Mouse (Mus musculus): ENCODE measurements around the gene Phlpp1. TPM values are rescaled to one million over a fixed set of nuclear protein-coding genes. Genes with fewer than 3 reads are reported as not detected.

Phlpp1 gene
- total RNA-seq (2021) = 10 to 100 TPM in 1 of 2 experiments, 1 to 10 TPM in 1; 9.1 to 11.0 TPM
- long read RNA-seq, experiment 1, full-length matches to known transcripts = 2 of 5 reads
- long read RNA-seq, experiment 1, partial matches to known transcripts = 1 of 5 reads
- long read RNA-seq, experiment 1, other reads (novel, unspliced or antisense) = 2 of 5 reads
- long read RNA-seq, experiment 2, full-length matches to known transcripts = 2 of 4 reads
- long read RNA-seq, experiment 2, partial matches to known transcripts = 1 of 4 reads
- long read RNA-seq, experiment 2, other reads (novel, unspliced or antisense) = 1 of 4 reads

- peak; percentile 99 for DNase-seq
Measured at GRCm38 (mm10) chr1:106171241-106172220, at the start of gene Phlpp1. TSS of gene Phlpp1 (plus strand) at chr1:106171752.

DNA sequence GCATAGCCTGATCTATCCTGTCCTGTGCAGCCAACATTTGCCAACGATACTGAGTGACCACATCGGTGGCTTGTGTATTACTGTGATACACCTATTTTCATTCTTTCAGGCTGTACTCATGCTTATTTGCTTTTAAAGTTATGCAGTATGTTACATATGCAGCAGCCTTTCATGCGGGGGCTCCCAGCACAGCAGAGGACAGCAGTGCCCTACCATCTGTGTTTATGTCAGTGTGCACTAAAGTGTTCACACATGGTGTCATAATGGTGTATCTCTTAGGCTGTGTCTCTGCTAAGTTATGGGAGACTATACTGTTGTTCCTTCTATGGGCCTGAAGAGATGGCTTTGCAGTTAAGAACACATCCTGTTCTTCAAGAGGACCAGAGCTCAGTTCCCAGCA, 45.0 kb upstream of the Phlpp1 start:
- DNase-seq = no peak

DNA sequence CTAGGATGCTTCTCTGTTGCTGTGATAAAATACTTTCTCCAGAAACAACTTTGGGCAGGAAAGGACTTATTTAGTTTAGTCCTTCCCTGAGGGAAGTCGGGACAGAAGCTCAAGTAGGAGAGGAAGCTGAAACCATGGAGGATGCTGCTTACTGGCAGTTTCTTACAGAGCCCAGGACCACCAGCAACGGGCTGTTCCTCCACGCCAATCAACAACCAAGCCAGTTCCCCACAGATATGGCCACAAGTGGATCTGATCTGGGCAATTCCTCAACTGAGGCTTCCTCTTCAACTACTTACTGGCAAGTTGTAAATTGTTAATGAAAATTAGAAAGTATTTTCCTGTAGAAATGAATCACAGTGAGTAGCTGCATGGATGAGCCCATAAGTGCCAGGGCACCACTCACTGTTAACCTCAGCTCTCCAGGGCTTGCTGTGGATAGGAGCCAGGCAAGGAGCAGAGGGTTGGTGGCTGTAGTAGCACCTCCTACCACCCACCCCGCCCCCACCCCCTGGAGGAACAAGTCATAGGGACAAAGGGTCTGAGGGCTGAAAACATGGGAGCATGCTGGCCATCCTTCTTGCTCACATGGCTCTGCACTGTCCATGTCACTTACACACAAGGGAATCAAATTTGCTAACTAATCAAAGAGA, 39.7 kb upstream of the Phlpp1 start:
- DNase-seq = no peak

GRCm38 (mm10) chr1:106132350-106132700, 39.2 kb upstream of the Phlpp1 start:
- DNase-seq = no peak

DNA sequence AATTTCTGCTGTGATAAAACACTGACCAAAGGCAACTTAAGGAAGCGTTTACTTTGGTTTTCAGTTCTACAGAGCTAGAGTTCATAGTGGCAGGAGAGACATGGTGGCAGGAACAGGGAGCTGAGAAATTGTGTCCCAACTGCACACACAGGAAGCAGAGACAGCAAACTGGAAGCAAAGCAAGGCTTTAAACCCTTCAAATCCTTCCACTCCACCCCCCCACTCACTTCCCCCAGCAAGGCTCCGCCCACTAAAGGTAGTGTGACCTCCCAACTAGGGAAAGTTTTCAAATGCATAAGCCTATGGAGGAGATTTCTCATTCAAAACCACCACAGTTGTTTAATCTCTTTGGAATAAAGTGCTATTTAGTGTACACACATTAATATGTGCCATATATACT, 32.9 kb upstream of the Phlpp1 start:
- no peak for DNase-seq

DNA sequence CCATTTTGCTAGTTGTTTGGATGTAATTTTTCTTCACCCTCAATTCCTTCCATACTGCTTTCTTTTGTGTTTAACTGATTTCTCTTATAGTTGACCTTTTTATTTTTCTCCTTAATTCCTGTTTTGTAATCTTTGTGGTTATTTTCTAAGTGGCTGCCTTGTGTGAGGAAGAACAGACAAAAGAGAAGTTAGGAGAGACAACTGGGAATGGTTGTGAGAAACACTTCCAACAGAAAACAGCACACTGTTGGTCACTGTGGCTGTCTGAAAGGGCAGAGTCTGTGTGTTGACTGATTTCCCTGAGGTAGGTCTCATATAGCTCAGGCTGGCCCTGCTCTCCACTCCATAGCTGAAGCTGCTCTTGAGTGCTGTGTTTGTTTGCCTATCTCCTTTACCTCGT, 32.4 kb upstream of the Phlpp1 start:
- no peak for DNase-seq

- no peak for DNase-seq
Measured at GRCm38 (mm10) chr1:106142010-106142409, 29.5 kb upstream of the Phlpp1 start.

- no peak for DNase-seq
Measured at GRCm38 (mm10) chr1:106144534-106144933, 27.0 kb upstream of the Phlpp1 start.

DNA sequence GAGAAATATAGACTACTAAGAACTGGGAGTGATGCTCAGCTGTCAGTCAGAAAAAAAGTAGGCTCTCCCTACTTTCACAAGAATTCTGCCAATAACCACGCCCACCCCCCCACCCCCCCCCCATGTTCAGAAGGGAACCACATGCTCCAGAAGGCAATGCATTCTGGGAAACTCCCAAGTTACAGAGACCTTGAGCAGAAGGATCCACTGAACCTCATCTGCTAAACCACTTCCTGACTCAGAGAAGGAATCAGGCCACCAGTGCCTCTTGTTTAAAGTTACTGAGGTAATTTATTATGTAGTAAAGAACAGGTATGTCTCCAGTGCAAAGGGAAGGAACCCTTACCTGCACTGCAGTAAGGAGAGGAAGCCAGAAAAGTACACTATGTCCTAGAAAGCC, 26.5 kb upstream of the Phlpp1 start:
- no peak for DNase-seq

DNA sequence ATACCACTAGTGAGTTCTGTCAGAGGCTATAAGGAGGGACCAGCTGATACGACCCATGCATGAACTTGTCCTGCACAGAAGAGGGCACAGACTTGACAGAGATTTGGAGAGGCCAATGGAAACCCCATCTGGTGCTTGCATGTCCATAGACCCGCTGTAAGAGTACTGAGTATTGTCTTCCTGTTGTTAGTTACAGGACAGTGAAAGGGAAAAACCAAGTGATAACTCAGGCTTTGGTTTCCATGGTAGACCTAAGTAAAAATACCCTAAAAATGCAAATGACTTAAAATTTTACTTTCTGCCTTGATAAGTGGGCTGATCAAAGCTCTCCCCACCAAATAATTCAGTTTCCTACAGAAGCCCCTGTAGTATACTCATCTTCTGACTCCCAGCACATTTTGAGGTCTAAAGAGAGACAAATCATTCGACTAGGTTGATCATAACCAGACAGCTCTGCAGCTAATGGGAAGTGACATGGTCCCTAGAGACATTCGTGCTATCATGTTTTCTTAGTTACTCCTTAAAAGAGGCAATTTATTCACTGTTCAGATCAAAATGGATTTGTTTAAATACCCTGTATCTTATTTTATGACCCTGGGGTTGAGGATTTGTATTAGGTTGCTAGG, 25.9 kb upstream of the Phlpp1 start:
- DNase-seq = no peak

GRCm38 (mm10) chr1:106148386-106149380, 22.9 kb upstream of the Phlpp1 start:
- no peak for DNase-seq

DNA sequence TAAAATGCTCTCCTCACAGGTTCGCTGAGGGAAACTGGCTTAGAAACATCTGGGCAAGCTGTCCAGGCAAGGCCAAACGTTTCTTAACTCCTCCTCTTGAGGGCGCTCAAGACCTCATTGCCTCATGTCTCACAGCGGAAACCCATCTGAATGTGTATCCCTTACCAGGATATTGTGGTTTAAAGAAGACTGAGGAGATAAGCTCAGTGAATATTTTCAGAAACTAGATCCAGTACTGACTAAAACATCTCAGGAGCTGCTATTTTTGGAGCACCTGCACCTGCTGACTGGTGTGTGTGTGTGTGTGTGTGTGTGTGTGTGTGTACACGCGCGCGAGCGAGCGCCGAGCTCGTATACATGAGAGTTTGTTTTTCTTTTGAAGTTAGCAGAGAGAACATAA, 19.7 kb upstream of the Phlpp1 start:
- DNase-seq = no peak

- no peak for DNase-seq
Measured at GRCm38 (mm10) chr1:106152742-106153141, 18.8 kb upstream of the Phlpp1 start.

DNA sequence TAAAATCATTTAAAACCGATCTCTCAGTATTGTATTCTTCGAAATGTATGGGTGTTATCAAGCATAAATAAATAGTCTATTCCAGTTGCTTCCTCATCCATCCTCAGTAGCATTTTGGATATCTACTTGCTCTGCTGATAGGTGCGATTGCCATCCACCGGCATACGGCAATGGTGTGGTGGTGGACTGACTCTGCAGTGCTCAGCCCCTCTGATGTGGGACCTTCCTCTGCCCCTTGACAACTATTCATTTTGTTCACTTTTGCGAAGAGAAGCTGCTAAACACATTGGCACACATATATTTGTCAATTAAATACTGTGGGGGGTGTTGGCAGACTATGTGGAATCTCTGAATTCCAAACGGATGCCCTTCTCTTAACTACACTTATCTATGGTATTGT, 17.0 kb upstream of the Phlpp1 start:
- no peak for DNase-seq

DNA sequence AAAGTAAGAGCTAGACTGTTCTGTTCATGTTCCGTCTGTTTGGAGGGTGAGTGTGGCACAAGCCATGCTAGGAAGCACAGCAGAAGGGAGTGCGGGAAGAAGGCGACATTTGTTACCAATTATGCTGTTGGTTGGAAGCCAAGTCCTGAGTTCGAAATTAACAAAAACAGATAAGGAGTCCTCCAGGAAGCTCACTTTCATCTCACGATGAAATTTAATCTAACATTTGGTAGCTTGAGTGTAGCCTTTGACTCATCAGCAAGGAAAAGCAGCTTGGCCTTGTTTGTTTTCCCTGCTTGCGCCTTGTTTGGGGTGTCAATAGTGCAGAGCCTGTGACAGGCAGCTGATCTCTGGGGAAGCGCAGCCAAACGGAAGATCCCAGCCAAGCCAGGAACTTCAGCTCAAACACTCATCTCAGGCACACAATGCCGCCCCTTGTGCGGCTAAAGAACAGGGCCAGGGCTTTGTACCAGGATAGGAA, 16.4 kb upstream of the Phlpp1 start:
- no peak for DNase-seq

GRCm38 (mm10) chr1:106155702-106156101, 15.8 kb upstream of the Phlpp1 start:
- DNase-seq = no peak

- no peak for DNase-seq
Measured at GRCm38 (mm10) chr1:106157961-106158515, 13.5 kb upstream of the Phlpp1 start.

DNA sequence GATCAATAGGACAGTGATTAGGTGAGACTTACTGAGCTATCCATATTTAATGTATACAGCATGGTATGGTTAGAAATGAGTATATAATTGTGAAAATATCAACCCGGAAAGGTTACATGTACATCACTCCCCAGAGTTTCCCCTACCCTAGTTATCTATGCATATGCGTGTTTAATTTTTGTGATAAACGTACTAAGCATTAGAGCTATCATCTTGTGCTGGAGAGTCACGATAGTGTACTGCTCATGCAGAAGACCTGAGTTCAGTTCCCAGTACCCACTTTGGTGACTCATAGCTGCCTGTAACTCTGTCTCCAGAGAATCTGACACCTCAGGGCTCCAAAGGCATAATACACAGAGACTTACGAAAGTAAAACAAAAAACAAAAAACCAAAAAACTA, 11.9 kb upstream of the Phlpp1 start:
- no peak for DNase-seq

- no peak for DNase-seq
Measured at GRCm38 (mm10) chr1:106160916-106161315, 10.6 kb upstream of the Phlpp1 start.

DNA sequence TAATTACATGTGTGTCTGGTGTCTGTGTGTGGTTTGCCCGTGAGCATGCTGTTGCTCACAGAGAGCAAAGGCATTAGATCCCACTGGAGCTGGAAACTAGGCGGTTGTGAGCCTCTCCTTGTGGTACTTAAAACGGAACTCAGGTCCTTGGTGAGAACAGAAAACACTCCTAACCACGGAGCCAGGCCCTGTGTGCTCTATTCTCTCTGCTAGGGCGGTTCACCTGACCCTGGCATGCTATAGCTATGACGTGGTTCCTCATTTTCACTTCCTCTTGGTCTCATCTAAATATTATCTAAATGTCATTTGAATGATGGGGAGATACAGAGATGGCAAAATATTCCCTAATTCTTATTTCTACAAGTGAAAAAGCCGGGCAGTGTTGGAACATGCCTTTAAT, 9.0 kb upstream of the Phlpp1 start:
- no peak for DNase-seq

- DNase-seq = no peak
Measured at GRCm38 (mm10) chr1:106163401-106163800, 8.2 kb upstream of the Phlpp1 start.
